Mouse (Mus musculus) small intestine, adult 2 months (tissue): ENCODE results near the gene Lxn.

Experiments used
- CTCF ChIP-seq: fragments of 200-500 bp; IDR thresholded peaks from 2 replicates; pipeline ENCODE4 v1.5.1; 2012; ENCODE audit warnings: low read depth, mild to moderate bottlenecking, control low read depth, inconsistent platforms, low read length, moderate library complexity, mixed read lengths; ENCODE audit not compliant: insufficient replicate concordance, insufficient read length; ENCODE audit errors: extremely low read depth
- POLR2A ChIP-seq: fragments of 200-500 bp; IDR thresholded peaks from 2 replicates; pipeline ENCODE4 v1.6.1; 2012; ENCODE audit warnings: low read depth, mild to moderate bottlenecking, control low read depth, inconsistent platforms, low read length, moderate library complexity

DNA sequence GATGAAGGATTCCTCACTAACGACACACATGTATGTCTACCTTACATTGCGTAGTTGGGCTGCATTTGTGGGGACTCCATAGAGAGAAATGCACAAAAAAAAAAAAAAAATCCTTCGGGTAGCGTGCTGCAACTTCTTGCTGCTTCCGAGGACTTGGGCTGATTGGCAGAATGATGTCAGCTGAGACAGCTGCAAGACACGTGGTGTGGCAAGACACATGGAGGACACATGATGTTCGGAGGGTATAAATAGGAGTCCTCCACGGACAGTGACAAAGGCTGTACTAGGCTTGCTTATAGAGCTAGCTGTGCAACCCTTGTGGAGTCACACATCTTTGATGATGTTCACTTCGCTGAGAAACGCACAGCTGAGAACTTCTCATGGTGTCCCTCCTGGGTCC lies 18.7 kb upstream of the Lxn start:
- TF ChIP-seq CTCF = no peak
- no peak for TF ChIP-seq POLR2A
